Comparison of ENCODE assay signal across 9 mouse cellular contexts in genomic region chr15:101230995-101231647, GRCm38 (mm10). TPM values are rescaled to one million over a fixed set of nuclear protein-coding genes. Genes with fewer than 3 reads are reported as not detected.
DNase-seq lines count a peak whose midpoint lies in the region; ATAC-seq lines count a peak whose summit lies in the region.
"Had no signal": no experiment of that assay in that cellular context is flagged by ENCODE, and none has a peak within 500 bp of the region (broad histone marks: within the 10 kb centered on the region; RNA-seq: fewer than 3 reads in every experiment).

No protein-coding gene starts in this region.

- no peak overlapping the region; the same call in 1 of the 2 replicates for H3K4me2 ChIP-seq in hindbrain, embryonic 11.5 days (replicated peaks; ENCODE audit: low read depth, low read length)
- 0 out of 2 replicates have a peak overlapping the region, but pooled peaks have one; percentile 24 for H3K4me2 ChIP-seq in liver, embryonic 13.5 days
- peak overlapping the region; percentile 48 for H3K4me2 ChIP-seq in neural tube, embryonic 13.5 days
- H3K4me2 ChIP-seq: liver, embryonic 15.5 days had no signal

- peaks cover 62% of the 10 kb centered on the region for H3K27me3 ChIP-seq in heart, embryonic 10.5 days (ENCODE audit: insufficient read depth, poor library complexity, severe bottlenecking)
- no peaks in the 10 kb centered on the region; the same call in 1 of the 2 replicates for H3K27me3 ChIP-seq in hindbrain, embryonic 11.5 days (ENCODE audit: control insufficient read depth, insufficient read depth, low read length)
- H3K27me3 ChIP-seq in liver, embryonic 13.5 days = peaks cover 16% of the 10 kb centered on the region
- no peaks in the 10 kb centered on the region for H3K27me3 ChIP-seq in neural tube, embryonic 13.5 days

- no peaks in the 10 kb centered on the region for H3K9me3 ChIP-seq in heart, embryonic 10.5 days
- H3K9me3 ChIP-seq in hindbrain, embryonic 11.5 days (ENCODE audit: control insufficient read depth, low read length) = no peaks in the 10 kb centered on the region
- no peaks in the 10 kb centered on the region for H3K9me3 ChIP-seq in liver, embryonic 13.5 days (replicated peaks)
- no peaks in the 10 kb centered on the region for H3K9me3 ChIP-seq in neural tube, embryonic 13.5 days
- H3K9me3 ChIP-seq: liver, embryonic 15.5 days had no signal

- DNase-seq in heart, embryonic 10.5 days (ENCODE audit: low spot score) = no peak
- no peak for DNase-seq in heart, adult 9 months (ENCODE audit: low spot score in 2 of 2)
- peak; percentile 44 for DNase-seq in brain, adult 2 months (ENCODE audit: low read depth, low spot score)
- peak; percentile 63 for DNase-seq in hindbrain, embryonic 11.5 days (ENCODE audit: low spot score)
- no peak for DNase-seq in liver, embryonic 13.5 days
- DNase-seq in thymus, adult 18-20 months = no peak
- no peak for DNase-seq in right cerebral cortex, postnatal 36 days (ENCODE audit: low spot score in 2 of 2)

- peaks cover 40% of the 10 kb centered on the region for H3K4me1 ChIP-seq in heart, embryonic 10.5 days
- H3K4me1 ChIP-seq in hindbrain, embryonic 11.5 days (replicated peaks; ENCODE audit: control insufficient read depth, insufficient read depth, low read length) = no peaks in the 10 kb centered on the region; the same call in 1 of the 2 replicates
- 0 out of 2 replicates have a peak, but pooled peaks cover 13% of the 10 kb centered on the region for H3K4me1 ChIP-seq in liver, embryonic 13.5 days (replicated peaks)
- peaks cover 38% of the 10 kb centered on the region for H3K4me1 ChIP-seq in neural tube, embryonic 13.5 days (replicated peaks)
- H3K4me1 ChIP-seq: liver, embryonic 15.5 days had no signal

- H3K27ac ChIP-seq in heart, embryonic 10.5 days = peak overlapping the region; percentile 81
- no peak overlapping the region for H3K27ac ChIP-seq in hindbrain, embryonic 11.5 days (ENCODE audit: low read depth, low read length)
- no peak overlapping the region for H3K27ac ChIP-seq in liver, embryonic 13.5 days
- no peak overlapping the region for H3K27ac ChIP-seq in neural tube, embryonic 13.5 days (replicated peaks)
- H3K27ac ChIP-seq: liver, embryonic 15.5 days had no signal

- ATAC-seq in hindbrain, embryonic 11.5 days (ENCODE audit: low FRiP score) = no peak
- ATAC-seq in liver, embryonic 13.5 days (ENCODE audit: low read depth) = no peak; the same call in 1 of the 2 replicates
- no peak for ATAC-seq in neural tube, embryonic 13.5 days (ENCODE audit: low read depth)

- WGBS in heart, embryonic 10.5 days = 70% methylated on average over 23 of the region's 23 CpGs
- WGBS in hindbrain, embryonic 11.5 days = 76% methylated on average over 19 of the region's 23 CpGs
- WGBS in liver, embryonic 13.5 days (ENCODE audit: insufficient replicate concordance) = 71% methylated on average over 23 of the region's 23 CpGs
- 77% methylated on average over 23 of the region's 23 CpGs for WGBS in neural tube, embryonic 13.5 days

- peak overlapping the region; percentile 51 for H3K4me3 ChIP-seq in heart, embryonic 10.5 days
- no peak overlapping the region for H3K4me3 ChIP-seq in hindbrain, embryonic 11.5 days (ENCODE audit: low read depth, low read length)
- H3K4me3 ChIP-seq in liver, embryonic 13.5 days (replicated peaks) = no peak overlapping the region
- H3K4me3 ChIP-seq in neural tube, embryonic 13.5 days = peak overlapping the region; percentile 23
- H3K4me3 ChIP-seq: liver, embryonic 15.5 days had no signal

- H3K9ac ChIP-seq in hindbrain, embryonic 11.5 days (ENCODE audit: low read depth, low read length) = 0 out of 2 replicates have a peak overlapping the region, but pooled peaks have one; percentile 42
- no peak overlapping the region for H3K9ac ChIP-seq in liver, embryonic 13.5 days
- peak overlapping the region; percentile 58 for H3K9ac ChIP-seq in neural tube, embryonic 13.5 days
- H3K9ac ChIP-seq: liver, embryonic 15.5 days had no signal

- H3K36me3 ChIP-seq in heart, embryonic 10.5 days = peaks cover 34% of the 10 kb centered on the region
- no peaks in the 10 kb centered on the region for H3K36me3 ChIP-seq in hindbrain, embryonic 11.5 days (ENCODE audit: control insufficient read depth, insufficient read depth, low read length)
- H3K36me3 ChIP-seq in liver, embryonic 13.5 days = peaks cover 6% of the 10 kb centered on the region; the same call in 1 of the 2 replicates
- H3K36me3 ChIP-seq in neural tube, embryonic 13.5 days = peaks cover 23% of the 10 kb centered on the region
- H3K36me3 ChIP-seq: liver, embryonic 15.5 days had no signal

RNA-seq across cellular contexts. Expression of gene Grasp, which starts 7.1 kb away (rescaled TPM):
- 3.4 and 5.0 TPM in 2 replicates for polyA plus RNA-seq in heart, embryonic 10.5 days (2016; fragmentation: Nextera tagmentation; extraction: Ambion mirVana)
- polyA plus RNA-seq in hindbrain, embryonic 11.5 days (2014; fragmentation: Nextera tagmentation; extraction: Ambion mirVana) = 4.5 and 5.0 TPM in 2 replicates
- 0.29 and 0.44 TPM in 2 replicates for polyA plus RNA-seq in liver, embryonic 13.5 days (2015; fragmentation: Nextera tagmentation; extraction: Ambion mirVana)
- polyA plus RNA-seq in neural tube, embryonic 13.5 days (2015; fragmentation: Nextera tagmentation; extraction: Ambion mirVana) = 4.4 and 4.8 TPM in 2 replicates

RNA-seq across cellular contexts. Expression of gene Nr4a1, which starts 22.9 kb away (rescaled TPM):
- polyA plus RNA-seq in heart, embryonic 10.5 days (2016; fragmentation: Nextera tagmentation; extraction: Ambion mirVana) = 8.0 and 13.0 TPM in 2 replicates
- 2.2 and 2.9 TPM in 2 replicates for polyA plus RNA-seq in hindbrain, embryonic 11.5 days (2014; fragmentation: Nextera tagmentation; extraction: Ambion mirVana)
- polyA plus RNA-seq in liver, embryonic 13.5 days (2015; fragmentation: Nextera tagmentation; extraction: Ambion mirVana) = 0.43 and 0.56 TPM in 2 replicates
- 6.4 and 7.6 TPM in 2 replicates for polyA plus RNA-seq in neural tube, embryonic 13.5 days (2015; fragmentation: Nextera tagmentation; extraction: Ambion mirVana)

RNA-seq across cellular contexts. Expression of gene Atg101, which starts 53.0 kb away (rescaled TPM):
- 59.5 and 77.0 TPM in 2 replicates for polyA plus RNA-seq in heart, embryonic 10.5 days (2016; fragmentation: Nextera tagmentation; extraction: Ambion mirVana)
- polyA plus RNA-seq in hindbrain, embryonic 11.5 days (2014; fragmentation: Nextera tagmentation; extraction: Ambion mirVana) = 66.5 and 69.6 TPM in 2 replicates
- polyA plus RNA-seq in liver, embryonic 13.5 days (2015; fragmentation: Nextera tagmentation; extraction: Ambion mirVana) = 29.6 and 31.7 TPM in 2 replicates
- 77.9 and 84.7 TPM in 2 replicates for polyA plus RNA-seq in neural tube, embryonic 13.5 days (2015; fragmentation: Nextera tagmentation; extraction: Ambion mirVana)

RNA-seq across cellular contexts. Expression of gene Acvr1b, which starts 57.3 kb away (rescaled TPM):
- polyA plus RNA-seq in heart, embryonic 10.5 days (2016; fragmentation: Nextera tagmentation; extraction: Ambion mirVana) = 5.4 and 5.6 TPM in 2 replicates
- 16.2 and 17.1 TPM in 2 replicates for polyA plus RNA-seq in hindbrain, embryonic 11.5 days (2014; fragmentation: Nextera tagmentation; extraction: Ambion mirVana)
- polyA plus RNA-seq in liver, embryonic 13.5 days (2015; fragmentation: Nextera tagmentation; extraction: Ambion mirVana) = 1.0 and 1.6 TPM in 2 replicates
- 18.0 and 18.8 TPM in 2 replicates for polyA plus RNA-seq in neural tube, embryonic 13.5 days (2015; fragmentation: Nextera tagmentation; extraction: Ambion mirVana)

Comparison
In these comparisons a context has a peak if more than half of its experiments do, and no peak if none do; other contexts are left out.
1. DNase-seq: peak in brain, adult 2 months (single experiment) and hindbrain, embryonic 11.5 days (single experiment); none in heart, embryonic 10.5 days (single experiment), heart, adult 9 months (0 of 2), liver, embryonic 13.5 days (single experiment), thymus, adult 18-20 months (0 of 2) and right cerebral cortex, postnatal 36 days (0 of 2).
2. H3K4me3 ChIP-seq: peak in heart, embryonic 10.5 days (single experiment) and neural tube, embryonic 13.5 days (single experiment); none in hindbrain, embryonic 11.5 days (single experiment) and liver, embryonic 13.5 days (single experiment).